Mouse (Mus musculus): ENCODE results near the gene Raly. TPM values are rescaled to one million over a fixed set of nuclear protein-coding genes. Genes with fewer than 3 reads are reported as not detected.
"Not testable (repeated sequence)": the region's sequence is repeated elsewhere in the genome, so short reads cannot be mapped to it uniquely, and the experiment has no call there.

Raly gene
- polyA plus RNA-seq, 1 experiment from 2014 or later = 20.5 TPM

DNA sequence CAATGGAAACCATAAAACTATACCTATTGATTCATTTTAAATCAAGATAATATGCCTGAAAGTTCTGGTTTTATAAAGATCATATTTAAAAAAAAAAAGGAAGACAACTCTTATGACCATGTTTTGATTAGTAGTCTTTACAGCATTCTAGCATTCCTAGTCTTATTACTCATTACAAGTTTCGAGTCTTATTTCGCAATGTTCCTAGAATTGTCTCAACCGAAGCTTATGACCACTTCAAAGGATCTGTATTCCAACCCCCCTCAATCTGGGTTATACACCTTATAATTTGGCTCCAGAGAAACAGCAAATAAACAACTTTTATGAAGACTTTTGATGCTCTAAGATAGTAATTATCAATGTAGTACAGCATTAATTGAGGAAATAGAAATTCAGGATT lies 111.2 kb downstream of the Raly start:
- no peak overlapping the region for H3K4me3 ChIP-seq (ENCODE audit: low read depth, low read length)
- no peaks in the 10 kb centered on the region for H3K27me3 ChIP-seq (replicated peaks; ENCODE audit: control insufficient read depth, insufficient read depth, low read length)
- TF ChIP-seq CTCF (IDR thresholded peaks at IDR 0.05; ENCODE audit: low read depth) = no peak
- H3K9ac ChIP-seq (ENCODE audit: low read depth, low read length) = no peak overlapping the region
- no peaks in the 10 kb centered on the region for H3K36me3 ChIP-seq (ENCODE audit: control insufficient read depth, insufficient read depth)
- no peaks in the 10 kb centered on the region for H3K4me1 ChIP-seq (replicated peaks; ENCODE audit: control insufficient read depth, insufficient read depth, low read length)
- ATAC-seq = no peak
- no peak overlapping the region for H3K4me2 ChIP-seq (replicated peaks; ENCODE audit: low read depth)
- 58% methylated on average over 3 of the region's 3 CpGs for WGBS
- H3K27ac ChIP-seq (ENCODE audit: low read depth, low read length) = no peak overlapping the region
- H3K9me3 ChIP-seq (ENCODE audit: control insufficient read depth) = no peaks in the 10 kb centered on the region

DNA sequence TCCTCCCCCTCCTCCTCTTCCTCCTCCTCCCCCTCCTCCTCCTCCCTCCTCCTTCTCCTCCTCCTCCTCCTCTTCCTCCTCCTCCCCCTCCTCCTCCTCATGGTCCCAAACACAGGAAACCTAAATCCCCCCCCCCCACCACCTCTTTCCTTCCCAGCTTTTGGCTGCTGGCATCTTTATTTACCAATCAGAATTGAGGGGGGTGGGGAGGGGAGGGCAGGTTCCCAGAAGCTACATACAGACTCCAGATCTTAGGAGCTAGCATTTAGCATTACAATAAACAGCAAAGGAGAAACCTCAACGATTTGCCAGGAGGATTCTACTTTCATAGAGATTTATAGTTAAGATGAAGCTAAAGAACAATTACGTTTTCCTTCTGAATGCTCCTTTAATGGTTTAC lies 114.9 kb downstream of the Raly start:
- no peak overlapping the region for H3K9ac ChIP-seq (ENCODE audit: low read depth, low read length)
- TF ChIP-seq CTCF (IDR thresholded peaks at IDR 0.05; ENCODE audit: low read depth) = no peak
- H3K4me2 ChIP-seq (replicated peaks; ENCODE audit: low read depth) = no peak overlapping the region
- H3K27me3 ChIP-seq (replicated peaks; ENCODE audit: control insufficient read depth, insufficient read depth, low read length) = no peaks in the 10 kb centered on the region
- no peaks in the 10 kb centered on the region for H3K36me3 ChIP-seq (ENCODE audit: control insufficient read depth, insufficient read depth)
- H3K27ac ChIP-seq (ENCODE audit: low read depth, low read length) = no peak overlapping the region
- no peaks in the 10 kb centered on the region for H3K4me1 ChIP-seq (replicated peaks; ENCODE audit: control insufficient read depth, insufficient read depth, low read length)
- 54% methylated on average over 2 of the region's 2 CpGs for WGBS
- H3K9me3 ChIP-seq (ENCODE audit: control insufficient read depth) = no peaks in the 10 kb centered on the region
- ATAC-seq = no peak
- no peak overlapping the region for H3K4me3 ChIP-seq (ENCODE audit: low read depth, low read length)

DNA sequence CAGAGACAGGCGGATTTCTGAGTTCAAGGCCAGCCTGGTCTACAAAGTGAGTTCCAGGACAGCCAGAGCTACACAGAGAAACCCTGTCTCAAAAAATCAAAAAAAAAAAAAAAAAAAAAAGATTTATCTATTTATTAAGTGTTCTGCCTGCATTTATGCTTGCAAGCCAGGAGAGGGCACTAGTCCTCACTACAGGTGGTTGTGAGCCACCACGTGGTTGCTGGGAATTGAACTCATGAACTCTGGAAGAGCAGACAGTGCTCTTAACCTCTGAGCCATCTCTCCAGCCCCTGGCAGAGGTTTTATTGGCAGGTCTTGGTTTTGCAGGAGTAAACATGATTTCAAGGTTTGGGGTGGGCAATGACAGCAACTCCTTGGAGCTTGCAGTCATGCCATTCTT lies 117.3 kb downstream of the Raly start:
- 52% methylated on average over 2 of the region's 2 CpGs for WGBS
- not testable (repeated sequence) for H3K27me3 ChIP-seq (replicated peaks; ENCODE audit: control insufficient read depth, insufficient read depth, low read length); H3K4me3 ChIP-seq (ENCODE audit: low read depth, low read length); ATAC-seq; H3K27ac ChIP-seq (ENCODE audit: low read depth, low read length); H3K9ac ChIP-seq (ENCODE audit: low read depth, low read length); H3K4me1 ChIP-seq (replicated peaks; ENCODE audit: control insufficient read depth, insufficient read depth, low read length); H3K36me3 ChIP-seq (ENCODE audit: control insufficient read depth, insufficient read depth); H3K9me3 ChIP-seq (ENCODE audit: control insufficient read depth); H3K4me2 ChIP-seq (replicated peaks; ENCODE audit: low read depth)
- peak; percentile 47 for TF ChIP-seq CTCF (IDR thresholded peaks at IDR 0.05; ENCODE audit: low read depth)

DNA sequence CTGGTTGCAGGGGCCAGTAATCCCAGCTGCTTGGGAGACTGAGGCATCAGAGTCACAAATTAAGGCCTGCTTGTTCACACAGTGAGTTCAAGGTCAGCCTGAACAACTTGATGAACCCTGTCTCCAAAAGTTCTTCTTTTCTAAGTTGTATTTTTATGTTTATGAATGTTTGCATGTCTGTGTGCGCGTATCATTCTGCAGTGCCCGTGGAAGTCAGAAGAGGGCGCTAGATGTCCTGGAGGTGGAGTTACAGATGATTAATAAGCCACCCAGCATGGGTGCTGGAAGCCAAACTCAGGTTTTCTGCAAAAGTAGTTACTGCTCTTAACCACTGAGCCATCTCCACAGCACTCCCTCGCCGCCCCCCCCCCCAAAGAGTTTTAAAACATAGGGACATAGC lies 118.9 kb downstream of the Raly start:
- Histone ChIP-seq H3K27me3 (replicated peaks; ENCODE audit: control insufficient read depth, insufficient read depth, low read length) (no peaks in the 10 kb centered on the region), H3K27ac (ENCODE audit: low read depth, low read length) (no peak overlapping the region), H3K4me2 (replicated peaks; ENCODE audit: low read depth) (no peak overlapping the region), H3K4me1 (replicated peaks; ENCODE audit: control insufficient read depth, insufficient read depth, low read length) (no peaks in the 10 kb centered on the region), H3K9ac (ENCODE audit: low read depth, low read length) (no peak overlapping the region), H3K36me3 (ENCODE audit: control insufficient read depth, insufficient read depth) (no peaks in the 10 kb centered on the region), H3K9me3 (ENCODE audit: control insufficient read depth) (no peaks in the 10 kb centered on the region), H3K4me3 (ENCODE audit: low read depth, low read length) (no peak overlapping the region)
- peak; percentile 26; the same call in 1 of the 2 replicates for TF ChIP-seq CTCF (IDR thresholded peaks at IDR 0.05; ENCODE audit: low read depth)
- no peak for ATAC-seq
- 77% methylated on average over 6 of the region's 6 CpGs for WGBS

DNA sequence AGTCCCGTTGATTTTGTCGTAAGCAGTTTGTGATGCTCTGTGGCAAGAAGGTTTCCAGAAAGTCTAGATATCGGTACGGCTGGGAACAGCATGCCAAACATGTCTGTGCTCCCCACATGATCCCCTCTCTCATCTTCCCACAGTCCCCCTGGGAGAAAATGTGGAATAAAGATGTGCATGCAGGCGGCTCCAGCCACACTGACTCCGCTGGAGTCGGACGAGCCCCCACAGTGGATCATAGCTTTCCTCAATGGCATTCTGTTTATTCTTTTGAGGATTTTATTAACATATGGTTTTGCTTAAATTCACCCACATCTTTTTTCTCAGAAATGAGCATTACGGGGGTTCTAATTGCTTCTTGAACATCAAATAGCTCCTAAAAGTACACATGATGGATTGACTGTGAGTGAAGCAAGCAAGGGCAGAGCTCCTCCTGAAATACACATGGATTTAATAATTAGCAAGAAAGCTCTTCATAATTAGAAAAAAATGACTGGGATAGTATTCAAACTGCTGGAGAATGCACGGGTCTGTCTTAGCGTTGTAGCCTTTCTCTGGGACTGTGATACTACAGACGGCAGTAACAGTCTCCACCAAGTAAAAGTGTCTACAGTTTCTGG lies 125.1 kb downstream of the Raly start:
- no peaks in the 10 kb centered on the region for H3K27me3 ChIP-seq (replicated peaks; ENCODE audit: control insufficient read depth, insufficient read depth, low read length)
- no peak for ATAC-seq
- 71% methylated on average over 12 of the region's 12 CpGs for WGBS
- no peak overlapping the region for H3K9ac ChIP-seq (ENCODE audit: low read depth, low read length)
- H3K9me3 ChIP-seq (ENCODE audit: control insufficient read depth) = no peaks in the 10 kb centered on the region
- H3K4me2 ChIP-seq (replicated peaks; ENCODE audit: low read depth) = no peak overlapping the region
- H3K4me3 ChIP-seq (ENCODE audit: low read depth, low read length) = no peak overlapping the region
- no peak overlapping the region for H3K27ac ChIP-seq (ENCODE audit: low read depth, low read length)
- no peak for TF ChIP-seq CTCF (IDR thresholded peaks at IDR 0.05; ENCODE audit: low read depth)
- no peaks in the 10 kb centered on the region for H3K36me3 ChIP-seq (ENCODE audit: control insufficient read depth, insufficient read depth)
- H3K4me1 ChIP-seq (replicated peaks; ENCODE audit: control insufficient read depth, insufficient read depth, low read length) = no peaks in the 10 kb centered on the region

DNA sequence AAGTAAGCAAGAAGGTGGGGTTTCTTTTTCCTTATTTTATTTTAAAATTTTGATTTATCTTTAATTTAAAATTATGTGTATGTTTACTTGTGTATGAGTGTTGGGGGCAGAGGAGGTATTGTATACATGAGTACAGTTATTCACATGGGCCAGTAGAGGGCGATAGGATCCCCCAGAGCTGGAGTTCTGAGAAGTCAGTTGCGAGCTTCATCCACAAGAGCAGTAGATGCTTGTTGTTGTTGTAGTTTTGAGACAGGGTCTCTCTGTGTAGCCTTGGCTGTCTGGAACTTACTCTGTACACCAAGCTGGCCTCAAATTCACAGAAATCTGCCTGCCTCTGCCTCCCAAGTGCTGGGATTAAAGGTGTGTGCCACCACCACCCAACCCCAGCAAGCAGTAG lies 125.7 kb downstream of the Raly start:
- H3K4me3 ChIP-seq (ENCODE audit: low read depth, low read length) = no peak overlapping the region
- H3K9me3 ChIP-seq (ENCODE audit: control insufficient read depth) = no peaks in the 10 kb centered on the region
- H3K27ac ChIP-seq (ENCODE audit: low read depth, low read length) = no peak overlapping the region
- ATAC-seq = no peak
- H3K9ac ChIP-seq (ENCODE audit: low read depth, low read length) = no peak overlapping the region
- peak; percentile 77 for TF ChIP-seq CTCF (IDR thresholded peaks at IDR 0.05; ENCODE audit: low read depth)
- 24% methylated on average over 2 of the region's 2 CpGs for WGBS
- H3K4me2 ChIP-seq (replicated peaks; ENCODE audit: low read depth) = no peak overlapping the region
- H3K27me3 ChIP-seq (replicated peaks; ENCODE audit: control insufficient read depth, insufficient read depth, low read length) = no peaks in the 10 kb centered on the region
- no peaks in the 10 kb centered on the region for H3K36me3 ChIP-seq (ENCODE audit: control insufficient read depth, insufficient read depth)
- no peaks in the 10 kb centered on the region for H3K4me1 ChIP-seq (replicated peaks; ENCODE audit: control insufficient read depth, insufficient read depth, low read length)

Other genes starting within 250 kb of the Raly start
- gene 1700003F12Rik, start 244.0 kb upstream of the Raly start, polyA plus RNA-seq (2015; fragmentation: Nextera tagmentation; extraction: Ambion mirVana) = 1.6 and 2.2 TPM in 2 replicates
- gene Actl10, start 239.3 kb upstream of the Raly start, polyA plus RNA-seq (2015; fragmentation: Nextera tagmentation; extraction: Ambion mirVana) = not detected in 2 replicates
- gene Necab3, start 232.2 kb upstream of the Raly start, polyA plus RNA-seq (2015; fragmentation: Nextera tagmentation; extraction: Ambion mirVana) = 0.29 and 0.58 TPM in 2 replicates
- gene E2f1, start 221.2 kb upstream of the Raly start, polyA plus RNA-seq (2015; fragmentation: Nextera tagmentation; extraction: Ambion mirVana) = 5.5 and 5.9 TPM in 2 replicates
- gene Pxmp4, start 187.4 kb upstream of the Raly start, polyA plus RNA-seq (2015; fragmentation: Nextera tagmentation; extraction: Ambion mirVana) = 62.5 and 66.6 TPM in 2 replicates
- 0.17 and 0.44 TPM in 2 replicates for gene Zfp341, start 177.8 kb upstream of the Raly start, polyA plus RNA-seq (2015; fragmentation: Nextera tagmentation; extraction: Ambion mirVana)
- 0.26 TPM in 1 of 2 replicates, not detected in the other for gene 4930519P11Rik, start 177.7 kb upstream of the Raly start, polyA plus RNA-seq (2015; fragmentation: Nextera tagmentation; extraction: Ambion mirVana)
- 60.8 and 62.4 TPM in 2 replicates for gene Chmp4b, start 139.4 kb upstream of the Raly start, polyA plus RNA-seq (2015; fragmentation: Nextera tagmentation; extraction: Ambion mirVana)
- gene Gm14214, start 21.1 kb upstream of the Raly start, polyA plus RNA-seq (2015; fragmentation: Nextera tagmentation; extraction: Ambion mirVana) = not detected in 2 replicates
- gene a, start 306 bp downstream of the Raly start, polyA plus RNA-seq (2015; fragmentation: Nextera tagmentation; extraction: Ambion mirVana) = 0.18 TPM in 1 of 2 replicates, not detected in the other
- gene Eif2s2, start 101.8 kb downstream of the Raly start, polyA plus RNA-seq (2015; fragmentation: Nextera tagmentation; extraction: Ambion mirVana) = 80.4 and 85.5 TPM in 2 replicates
- 0.24 and 0.31 TPM in 2 replicates for gene Gm14226, start 227.2 kb downstream of the Raly start, polyA plus RNA-seq (2015; fragmentation: Nextera tagmentation; extraction: Ambion mirVana)